Mouse (Mus musculus) CH12.LX (cell line): ENCODE results near the gene Il1b. TPM values are rescaled to one million over a fixed set of nuclear protein-coding genes. Genes with fewer than 3 reads are reported as not detected.
A peak's percentile ranks its signal among the peaks of the same experiment; 100 is the strongest.

ENCODE experiments used
- DNase-seq: peaks from one replicate; pipeline ENCODE4 v3.0.0-alpha.2; 2013; ENCODE audit errors: extremely low read depth
- H3K27ac ChIP-seq: 2 replicates; pipeline ENCODE4 v1.5.1; 2012; ENCODE audit warnings: low read depth, mild to moderate bottlenecking, control low read depth, moderate library complexity; ENCODE audit not compliant: insufficient read depth
- H3K27me3 ChIP-seq: replicated peaks from 2 replicates; pipeline ENCODE3; 2012; ENCODE audit warnings: inconsistent platforms
- H3K36me3 ChIP-seq, 2 experiments: replicated peaks in 1 of 2; 2 replicates each; pipeline versions ENCODE3 to v1.6.1; 2012; ENCODE audit warnings: inconsistent platforms in 1 of 2, low read length in 1 of 2, mild to moderate bottlenecking in 1 of 2, mixed read lengths in 1 of 2, moderate library complexity in 1 of 2; ENCODE audit not compliant: control insufficient read depth in 1 of 2, insufficient read depth in 1 of 2
- H3K4me1 ChIP-seq, 2 experiments: 2 replicates each; pipeline ENCODE4 v1.6.1; 2012; ENCODE audit warnings: inconsistent platforms in 1 of 2, moderate library complexity in 1 of 2; ENCODE audit not compliant: insufficient read depth in 2 of 2, control insufficient read depth in 1 of 2
- H3K4me2 ChIP-seq: 2 replicates; pipeline ENCODE4 v1.6.1; 2012; ENCODE audit warnings: low read depth, mild to moderate bottlenecking, control low read depth; ENCODE audit not compliant: poor library complexity, insufficient read depth, severe bottlenecking
- H3K4me3 ChIP-seq, 3 experiments: fragments of 150-350 bp in 1 of 3; sonication (generic) in 1 of 3; replicated peaks in 1 of 3; 2 replicates each; pipeline versions ENCODE3 to v1.5.1; 2011 to 2012; ENCODE audit warnings: low read depth in 2 of 3, low read length in 2 of 3, mild to moderate bottlenecking in 2 of 3, moderate library complexity in 2 of 3, control low read depth in 1 of 3, improper control_type of control experiment in 1 of 3, inconsistent platforms in 1 of 3, mixed read lengths in 1 of 3; ENCODE audit not compliant: poor library complexity in 1 of 3
- H3K79me2 ChIP-seq: replicated peaks from 2 replicates; pipeline ENCODE4 v1.6.1; 2012; ENCODE audit warnings: mild to moderate bottlenecking, moderate library complexity; ENCODE audit not compliant: control insufficient read depth, poor library complexity, insufficient read depth, severe bottlenecking; ENCODE audit errors: extremely low read depth
- H3K9ac ChIP-seq: 2 replicates; pipeline ENCODE4 v1.6.1; 2012; ENCODE audit warnings: low read depth, mild to moderate bottlenecking, control low read depth, moderate library complexity; ENCODE audit not compliant: insufficient read depth
- H3K9me3 ChIP-seq: replicated peaks from 2 replicates; pipeline ENCODE3; 2012; ENCODE audit warnings: low read length, inconsistent platforms, mixed read lengths
- BHLHE40 ChIP-seq: IDR thresholded peaks from 2 replicates; pipeline ENCODE4 v1.6.1; 2011; ENCODE audit warnings: mild to moderate bottlenecking, low read depth, low read length, improper control_type of control experiment
- CHD1 ChIP-seq: IDR thresholded peaks from 2 replicates; pipeline ENCODE4 v1.6.1; 2012; ENCODE audit warnings: low read depth, low read length, improper control_type of control experiment, inconsistent platforms
- CHD2 ChIP-seq: IDR thresholded peaks from 2 replicates; pipeline ENCODE4 v1.6.1; 2011; ENCODE audit warnings: low read length, improper control_type of control experiment
- CTCF ChIP-seq, 2 experiments: IDR thresholded peaks in 1 of 2; conservative IDR thresholded peaks in 1 of 2; 2 replicates each; pipeline ENCODE4 v1.5.1; 2011 to 2012; ENCODE audit warnings: low read depth in 2 of 2, low read length in 2 of 2, improper control_type of control experiment in 1 of 2, inconsistent platforms in 1 of 2, mild to moderate bottlenecking in 1 of 2, moderate library complexity in 1 of 2
- EP300 ChIP-seq: IDR thresholded peaks from 2 replicates; pipeline ENCODE4 v1.6.1; 2011; ENCODE audit warnings: low read length, improper control_type of control experiment
- ETS1 ChIP-seq: conservative IDR thresholded peaks from 2 replicates; pipeline ENCODE4 v1.6.1; 2012; ENCODE audit warnings: low read depth, mild to moderate bottlenecking, inconsistent platforms, low read length, improper control_type of control experiment, moderate library complexity
- HCFC1 ChIP-seq: IDR thresholded peaks from 2 replicates; pipeline ENCODE4 v1.6.1; 2012; ENCODE audit warnings: low read depth, mild to moderate bottlenecking, inconsistent platforms, low read length, improper control_type of control experiment
- IRF4 ChIP-seq: IDR thresholded peaks from 2 replicates; pipeline ENCODE4 v1.6.1; 2014; ENCODE audit warnings: low read depth, mild to moderate bottlenecking, inconsistent platforms, low read length, improper control_type of control experiment
- JUND ChIP-seq: conservative IDR thresholded peaks from 2 replicates; pipeline ENCODE4 v1.6.1; 2011; ENCODE audit warnings: low read depth, low read length, improper control_type of control experiment
- MXI1 ChIP-seq: IDR thresholded peaks from 2 replicates; pipeline ENCODE4 v1.6.1; 2011; ENCODE audit warnings: mild to moderate bottlenecking, low read depth, low read length, improper control_type of control experiment
- POLR2AphosphoS2 ChIP-seq: IDR thresholded peaks from 2 replicates; pipeline ENCODE4 v1.6.1; 2011; ENCODE audit warnings: low read depth, low read length, improper control_type of control experiment
- RAD21 ChIP-seq: IDR thresholded peaks from 2 replicates; pipeline ENCODE4 v1.6.1; 2011; ENCODE audit warnings: low read depth, mild to moderate bottlenecking, low read length, improper control_type of control experiment, moderate library complexity
- RCOR1 ChIP-seq: conservative IDR thresholded peaks from 2 replicates; pipeline ENCODE4 v1.6.1; 2012; ENCODE audit warnings: low read depth, mild to moderate bottlenecking, inconsistent platforms, low read length, improper control_type of control experiment
- SMC3 ChIP-seq: IDR thresholded peaks from 2 replicates; pipeline ENCODE4 v1.6.1; 2011; ENCODE audit warnings: low read depth, low read length, improper control_type of control experiment
- USF2 ChIP-seq: conservative IDR thresholded peaks from 2 replicates; pipeline ENCODE4 v1.6.1; 2011; ENCODE audit warnings: low read depth, low read length, improper control_type of control experiment
- ZKSCAN1 ChIP-seq: IDR thresholded peaks from 2 replicates; pipeline ENCODE4 v1.6.1; 2012; ENCODE audit warnings: low read depth, inconsistent platforms, low read length, improper control_type of control experiment, borderline replicate concordance
- ZNF384 ChIP-seq: IDR thresholded peaks from 2 replicates; pipeline ENCODE4 v1.6.1; 2012; ENCODE audit warnings: low read depth, low read length, improper control_type of control experiment, inconsistent platforms
- dilution Hi-C: fragments of 300-500 bp; cut with MboI; formaldehyde crosslinking; loops from 2 replicates; pipeline ENCODE4 v1.14.3; 2020; ENCODE audit warnings: low sequenced_read_pairs; ENCODE audit not compliant: extremely low pct_unique_long_range_greater_than_20kb, extremely low pct_ligation_motif_present
- in situ Hi-C: fragments of 300-500 bp; cut with MboI; formaldehyde crosslinking; loops from 3 replicates; pipeline ENCODE4 v1.14.3; 2019; ENCODE audit warnings: low sequenced_read_pairs, low pct_ligation_motif_present, low pct_unique_long_range_greater_than_20kb, mixed read lengths
- polyA plus RNA-seq: library from polyadenylated mRNA; unstranded; fragments of >175 nt; gene quantifications from 2 replicates; pipeline ENCODE4 v1.2.1, GENCODE M21; 2012; ENCODE audit warnings: low read depth; ENCODE audit not compliant: insufficient read length
- total RNA-seq, 2 experiments: library from RNA; depleted of rRNA; stranded (reverse); fragments of 300-350 nt in 1 of 2; fragments of >200 nt in 1 of 2; gene quantifications; 2 replicates each; pipeline ENCODE4 v1.2.3; 2012 to 2014

Il1b gene
- total and polyA plus RNA-seq, 3 experiments, result 0.23 to 0.44 TPM; not detected in 1

GRCm38 (mm10) chr2:129411651-129412050 lies 40.7 kb upstream of the Il1b start:
- Histone ChIP-seq H3K27me3 (no peaks in the 10 kb centered on the region), H3K9me3 (no peaks in the 10 kb centered on the region), H3K4me3 (no peak overlapping the region), H3K4me2 (no peak overlapping the region), H3K9ac (no peak overlapping the region), H3K27ac (no peak overlapping the region), H3K4me1 (peaks cover 7 to 47% of the 10 kb centered on the region in 2 experiments; a peak in 3 of 4 replicates), H3K36me3 (no peaks in the 10 kb centered on the region), H3K79me2 (no peaks in the 10 kb centered on the region)
- dilution Hi-C loops, result no loop called here
- TF ChIP-seq CTCF (conservative IDR thresholded peaks at IDR 0.05 in 1 of 2, IDR thresholded peaks at IDR 0.05 in 1 of 2; ENCODE audit: low read depth in 2 of 2, low read length in 2 of 2) (no peak), CHD2 (no peak), USF2 (no peak), MXI1 (no peak), JUND (no peak), SMC3 (no peak), ZKSCAN1 (no peak)
- no peak for DNase-seq
- in situ Hi-C loops, result loop anchor here (10.0 kb wide), 1 partner anchor 127 kb away; no protein-coding TSS in a partner anchor

GRCm38 (mm10) chr2:129410344-129410743 lies 39.4 kb upstream of the Il1b start:
- TF ChIP-seq IRF4, result no peak
- in situ Hi-C loops, result loop anchor here (10.0 kb wide), 1 partner anchor 126 kb away; no protein-coding TSS in a partner anchor
- Histone ChIP-seq H3K9me3 (no peaks in the 10 kb centered on the region), H3K36me3 (no peaks in the 10 kb centered on the region), H3K4me2 (no peak overlapping the region), H3K4me3 (no peak overlapping the region), H3K4me1 (peaks cover 7 to 47% of the 10 kb centered on the region in 2 experiments; a peak in 3 of 4 replicates), H3K9ac (no peak overlapping the region), H3K27me3 (no peaks in the 10 kb centered on the region), H3K27ac (no peak overlapping the region), H3K79me2 (no peaks in the 10 kb centered on the region)
- dilution Hi-C loops, result no loop called here
- DNase-seq, result no peak

GRCm38 (mm10) chr2:129408476-129408875 lies 37.5 kb upstream of the Il1b start:
- Histone ChIP-seq H3K9me3 (no peaks in the 10 kb centered on the region), H3K9ac (no peak overlapping the region), H3K27me3 (no peaks in the 10 kb centered on the region), H3K4me1 (peaks cover 2 to 33% of the 10 kb centered on the region in 2 experiments; a peak in 3 of 4 replicates), H3K4me3 (no peak overlapping the region), H3K4me2 (peak overlapping the region; percentile 26; the same call in 1 of the 2 replicates), H3K79me2 (no peaks in the 10 kb centered on the region), H3K36me3 (no peaks in the 10 kb centered on the region), H3K27ac (no peak overlapping the region)
- in situ Hi-C loops (loop anchor here (5.0 kb wide), 1 partner anchor 106 kb away; no protein-coding TSS in a partner anchor), dilution Hi-C loops (no loop called here)
- peak; percentile 59 for DNase-seq
- TF ChIP-seq HCFC1, result no peak
- no peak for TF ChIP-seq JUND
- peak; percentile 23 to 80; a peak in 3 of 4 replicates for TF ChIP-seq CTCF (conservative IDR thresholded peaks at IDR 0.05 in 1 of 2, IDR thresholded peaks at IDR 0.05 in 1 of 2; ENCODE audit: low read depth in 2 of 2, low read length in 2 of 2)
- TF ChIP-seq POLR2AphosphoS2, result no peak
- peak; percentile 85 for TF ChIP-seq SMC3
- TF ChIP-seq CHD1, result no peak
- TF ChIP-seq RAD21, result peak; percentile 75
- TF ChIP-seq EP300, result no peak
- no peak for TF ChIP-seq BHLHE40
- TF ChIP-seq RCOR1, result no peak
- no peak for TF ChIP-seq ZNF384
- no peak for TF ChIP-seq CHD2
- TF ChIP-seq ETS1, result no peak
